Mouse (Mus musculus): Measurements from ENCODE around the gene Hsd17b11.

DNA sequence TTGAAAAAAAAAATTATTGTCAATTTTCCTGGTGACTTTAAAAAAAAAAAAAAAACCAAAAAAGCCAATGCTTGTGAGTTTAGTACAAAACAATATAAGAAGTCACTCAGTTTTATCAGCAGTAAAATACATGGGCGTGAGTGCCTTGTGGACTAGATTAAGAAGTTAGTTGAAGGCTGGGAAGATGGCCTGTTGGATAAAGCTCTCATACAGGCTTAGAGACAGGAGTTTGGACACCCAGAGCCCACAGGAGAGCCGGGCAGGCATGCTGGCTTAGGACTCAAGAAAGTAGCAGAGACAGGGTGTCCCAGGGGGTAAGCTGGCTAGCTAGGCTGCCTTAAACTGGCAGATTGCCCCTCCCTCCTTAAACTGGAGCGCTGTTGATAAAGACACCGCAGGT is 33.2 kb upstream of the Hsd17b11 start:
- TF ChIP-seq EP300 (optimal IDR thresholded peaks at IDR 0.05) (no peak), CTCF (IDR thresholded peaks at IDR 0.05; ENCODE audit: low read depth) (no peak)

Data from stomach, postnatal 0 days (tissue).